Mouse (Mus musculus) cerebellum, adult 2 months (tissue): ENCODE data around the gene Adora1. TPM values are rescaled to one million over a fixed set of nuclear protein-coding genes. Genes with fewer than 3 reads are reported as not detected.

Source experiments
- DNase-seq, 2 experiments: peaks; one replicate each; pipeline ENCODE4 v3.0.0; 2021
- H3K27ac ChIP-seq: fragments of 200-500 bp; 2 replicates; pipeline ENCODE4 v1.5.1; 2012; ENCODE audit warnings: low read length, control low read depth, inconsistent platforms; ENCODE audit not compliant: insufficient read depth
- H3K27me3 ChIP-seq: fragments of 200-500 bp; 2 replicates; pipeline ENCODE4 v1.6.1; 2012; ENCODE audit warnings: inconsistent platforms, mild to moderate bottlenecking, low read length, moderate library complexity; ENCODE audit not compliant: control insufficient read depth, insufficient read depth
- H3K4me1 ChIP-seq: fragments of 200-500 bp; 2 replicates; pipeline ENCODE4 v1.6.1; 2011; ENCODE audit warnings: low read length; ENCODE audit not compliant: control insufficient read depth, insufficient read depth
- H3K4me3 ChIP-seq: fragments of 200-500 bp; replicated peaks from 2 replicates; pipeline ENCODE3; 2011; ENCODE audit warnings: mild to moderate bottlenecking, low read depth, low read length, control low read depth; ENCODE audit not compliant: insufficient read depth
- CTCF ChIP-seq: fragments of 200-500 bp; IDR thresholded peaks from 2 replicates; pipeline ENCODE4 v1.5.1; 2011; ENCODE audit warnings: low read depth, mild to moderate bottlenecking, control low read depth, low read length, moderate library complexity, borderline replicate concordance; ENCODE audit not compliant: insufficient read depth
- POLR2A ChIP-seq: fragments of 200-500 bp; IDR thresholded peaks from 2 replicates; pipeline ENCODE4 v1.6.1; 2011; ENCODE audit warnings: low read length, control low read depth, borderline replicate concordance; ENCODE audit not compliant: insufficient read depth
- WGBS: fragments of 180-500 bp; shearing (Covaris S2); methylation state at CpG from one replicate; pipeline ENCODE4 v1.1.7; 2018; 5-methylcytosine and 5-hydroxymethylcytosine counted together
- polyA plus RNA-seq: library from polyadenylated mRNA; depleted of rRNA; stranded (reverse); fragments of >200 nt; gene quantifications from 2 replicates; pipeline ENCODE4 v1.2.3, GENCODE M21; 2012

Adora1 gene
- polyA plus RNA-seq, 1 experiment = 160 TPM

GRCm38 (mm10) chr1:134245004-134245717 is 9.9 kb upstream of the Adora1 start:
- TF ChIP-seq CTCF (no peak), POLR2A (no peak)
- no peaks in the 10 kb centered on the region for H3K27me3 ChIP-seq

GRCm38 (mm10) chr1:134243948-134244914 is 9.0 kb upstream of the Adora1 start:
- 21% methylated on average over 35 of the region's 35 CpGs for WGBS
- H3K27me3 ChIP-seq = no peaks in the 10 kb centered on the region
- peak; percentile 91 for TF ChIP-seq CTCF
- TF ChIP-seq POLR2A = no peak; the same call in 1 of the 2 replicates
- H3K27ac ChIP-seq = no peak overlapping the region
- H3K4me1 ChIP-seq = peaks cover 18% of the 10 kb centered on the region
- DNase-seq = peak; percentile 93 to 97
- H3K4me3 ChIP-seq = peak overlapping the region; percentile 39

More at GRCm38 (mm10) chr1:134245004-134245717, 9.9 kb upstream of the Adora1 start:
- Histone ChIP-seq H3K4me1 (peaks cover 18% of the 10 kb centered on the region), H3K27ac (no peak overlapping the region), H3K4me3 (no peak overlapping the region)
- no peak for DNase-seq
- 52% methylated on average over 14 of the region's 14 CpGs for WGBS

- Histone ChIP-seq H3K4me1 (peaks cover 18% of the 10 kb centered on the region), H3K27me3 (no peaks in the 10 kb centered on the region), H3K27ac (no peak overlapping the region), H3K4me3 (no peak overlapping the region)
- TF ChIP-seq POLR2A (no peak), CTCF (no peak)
- 75% methylated on average over 6 of the region's 6 CpGs for WGBS
- DNase-seq = no peak
These were observed 8.3 kb upstream of the Adora1 start for GRCm38 (mm10) chr1:134243505-134243904.

GRCm38 (mm10) chr1:134242286-134242685 is 7.1 kb upstream of the Adora1 start:
- Histone ChIP-seq H3K27me3 (no peaks in the 10 kb centered on the region), H3K4me1 (peaks cover 18% of the 10 kb centered on the region), H3K4me3 (no peak overlapping the region), H3K27ac (no peak overlapping the region)
- TF ChIP-seq POLR2A (no peak), CTCF (no peak)
- no peak for DNase-seq
- 91% methylated on average over 2 of the region's 2 CpGs for WGBS

- no peak for DNase-seq
- 88% methylated on average over 8 of the region's 8 CpGs for WGBS
- Histone ChIP-seq H3K4me1 (peaks cover 18% of the 10 kb centered on the region), H3K4me3 (no peak overlapping the region), H3K27ac (no peak overlapping the region), H3K27me3 (no peaks in the 10 kb centered on the region)
- no peak for TF ChIP-seq POLR2A
- TF ChIP-seq CTCF = no peak
These were observed 6.1 kb upstream of the Adora1 start for GRCm38 (mm10) chr1:134241298-134241697.

- Histone ChIP-seq H3K4me1 (peaks cover 23% of the 10 kb centered on the region), H3K4me3 (no peak overlapping the region), H3K27me3 (no peaks in the 10 kb centered on the region), H3K27ac (no peak overlapping the region)
- TF ChIP-seq CTCF = no peak
- TF ChIP-seq POLR2A = no peak
- no peak for DNase-seq
- 91% methylated on average over 9 of the region's 9 CpGs for WGBS
These were observed 5.5 kb upstream of the Adora1 start for GRCm38 (mm10) chr1:134240701-134241100.

- TF ChIP-seq POLR2A (no peak), CTCF (no peak)
- Histone ChIP-seq H3K4me3 (no peak overlapping the region), H3K27ac (no peak overlapping the region), H3K27me3 (no peaks in the 10 kb centered on the region), H3K4me1 (peaks cover 8% of the 10 kb centered on the region; the same call in 1 of the 2 replicates)
- WGBS = 93% methylated on average over 3 of the region's 3 CpGs
- DNase-seq = no peak
These were observed 2.2 kb upstream of the Adora1 start for GRCm38 (mm10) chr1:134237438-134237837.
